Mouse (Mus musculus): ENCODE results near the gene S100a4. TPM values are rescaled to one million over a fixed set of nuclear protein-coding genes. Genes with fewer than 3 reads are reported as not detected.

S100a4 gene
- polyA plus RNA-seq, 1 experiment: 13.4 TPM

DNA sequence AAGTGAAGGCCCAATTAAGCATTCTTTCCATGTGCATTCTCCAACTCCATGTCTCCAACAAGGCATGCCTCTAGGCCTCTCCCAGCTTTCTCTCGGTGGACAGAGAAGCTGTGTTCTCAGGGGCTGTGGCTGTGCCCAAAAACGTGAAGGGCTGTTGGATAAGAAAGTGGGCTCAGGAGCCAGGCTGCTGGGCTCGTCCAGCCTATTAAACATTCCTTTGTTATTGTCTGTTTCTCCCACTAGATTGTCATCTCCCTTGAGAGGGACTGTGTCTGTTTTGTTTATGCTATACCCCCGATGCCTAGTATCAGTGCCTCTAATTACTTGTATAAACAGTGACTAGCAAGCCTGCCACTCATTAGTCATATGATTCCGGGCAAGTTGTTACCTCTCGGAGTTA is 5.8 kb upstream of the S100a4 start:
- H3K27ac ChIP-seq (ENCODE audit: insufficient read depth, low read length): no peak overlapping the region
- H3K4me3 ChIP-seq (ENCODE audit: insufficient read depth, low read length): no peak overlapping the region

GRCm38 (mm10) chr3:90598212-90598611 is 5.4 kb upstream of the S100a4 start:
- Histone ChIP-seq H3K4me3 (ENCODE audit: insufficient read depth, low read length) (no peak overlapping the region), H3K4me1 (ENCODE audit: control insufficient read depth, insufficient read depth, low read length) (peaks cover 2% of the 10 kb centered on the region; the same call in 1 of the 2 replicates), H3K27ac (ENCODE audit: insufficient read depth, low read length) (no peak overlapping the region)
- TF ChIP-seq CTCF (IDR thresholded peaks at IDR 0.05; ENCODE audit: extremely low read depth, insufficient read depth, low read length): no peak
- TF ChIP-seq POLR2A (IDR thresholded peaks at IDR 0.05; ENCODE audit: extremely low read depth, insufficient read depth, low read length): no peak

More for the DNA sequence above, 5.8 kb upstream of the S100a4 start:
- peaks cover 2% of the 10 kb centered on the region; the same call in 1 of the 2 replicates for H3K4me1 ChIP-seq (ENCODE audit: control insufficient read depth, insufficient read depth, low read length)
- TF ChIP-seq CTCF (IDR thresholded peaks at IDR 0.05; ENCODE audit: extremely low read depth, insufficient read depth, low read length) (no peak), POLR2A (IDR thresholded peaks at IDR 0.05; ENCODE audit: extremely low read depth, insufficient read depth, low read length) (no peak)

GRCm38 (mm10) chr3:90599401-90599800 is 4.2 kb upstream of the S100a4 start:
- H3K27ac ChIP-seq (ENCODE audit: insufficient read depth, low read length): no peak overlapping the region
- peaks cover 2% of the 10 kb centered on the region; the same call in 1 of the 2 replicates for H3K4me1 ChIP-seq (ENCODE audit: control insufficient read depth, insufficient read depth, low read length)
- TF ChIP-seq CTCF (IDR thresholded peaks at IDR 0.05; ENCODE audit: extremely low read depth, insufficient read depth, low read length) (no peak), POLR2A (IDR thresholded peaks at IDR 0.05; ENCODE audit: extremely low read depth, insufficient read depth, low read length) (no peak)
- no peak overlapping the region for H3K4me3 ChIP-seq (ENCODE audit: insufficient read depth, low read length)

DNA sequence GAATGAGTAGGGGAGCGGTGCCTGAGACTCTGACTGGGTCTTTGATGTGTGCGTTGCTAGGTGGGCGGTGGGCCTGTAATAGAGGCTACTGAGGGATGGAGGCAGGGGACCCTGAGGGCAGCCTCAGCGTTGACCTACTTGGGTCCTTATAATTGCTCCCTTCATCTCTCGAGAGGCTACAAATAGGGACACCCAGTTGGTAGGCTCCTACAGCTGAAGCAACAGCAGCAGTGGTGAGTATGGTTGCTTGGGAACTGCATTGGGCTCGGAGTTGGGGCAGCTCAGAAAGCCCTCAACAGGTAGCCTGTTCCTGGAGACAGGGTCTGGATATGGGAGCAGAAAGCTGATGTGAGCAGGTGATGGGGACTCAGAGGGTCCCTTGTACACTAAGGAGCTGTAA is 3.5 kb upstream of the S100a4 start:
- Histone ChIP-seq H3K4me1 (ENCODE audit: control insufficient read depth, insufficient read depth, low read length) (peaks cover 6% of the 10 kb centered on the region; the same call in 1 of the 2 replicates), H3K27ac (ENCODE audit: insufficient read depth, low read length) (no peak overlapping the region), H3K4me3 (ENCODE audit: insufficient read depth, low read length) (no peak overlapping the region)
- no peak for TF ChIP-seq POLR2A (IDR thresholded peaks at IDR 0.05; ENCODE audit: extremely low read depth, insufficient read depth, low read length)
- TF ChIP-seq CTCF (IDR thresholded peaks at IDR 0.05; ENCODE audit: extremely low read depth, insufficient read depth, low read length): no peak

DNA sequence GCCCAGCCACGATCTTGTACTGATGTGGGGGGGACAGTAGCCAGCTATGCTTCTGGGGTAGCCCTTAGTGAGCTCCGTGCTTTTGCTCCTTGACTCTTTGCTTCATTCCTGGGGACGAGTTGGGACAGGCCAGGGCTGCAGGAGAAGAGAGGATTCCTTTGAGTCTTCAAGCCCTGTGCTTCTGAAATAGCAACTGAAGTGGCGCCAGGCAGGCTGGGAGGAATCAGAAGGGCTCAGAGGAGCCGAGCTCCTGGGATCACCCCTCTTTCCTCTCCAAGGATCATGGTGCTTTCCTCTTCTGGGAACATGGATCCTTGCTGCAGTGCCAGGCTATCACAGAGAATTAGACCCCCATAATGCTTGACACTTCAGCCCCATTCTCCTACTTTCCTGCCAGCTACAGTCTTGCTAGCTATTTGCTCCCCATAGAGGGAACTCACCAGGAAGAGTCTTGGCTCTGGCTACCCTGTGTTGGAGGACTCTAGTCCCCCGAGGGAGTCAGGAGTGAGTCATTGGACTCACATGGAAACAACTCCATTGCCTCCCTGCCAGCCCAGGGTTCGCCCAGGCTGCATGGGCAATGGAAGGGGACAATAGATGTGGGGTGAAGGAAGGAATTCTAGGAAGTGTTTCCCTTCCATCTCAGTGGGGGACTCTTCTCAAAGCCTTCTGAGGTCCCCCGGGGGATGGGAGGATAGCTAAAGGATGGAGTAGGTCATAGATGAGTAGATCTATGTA is 2.9 kb upstream of the S100a4 start:
- Histone ChIP-seq H3K4me3 (ENCODE audit: insufficient read depth, low read length) (no peak overlapping the region), H3K27ac (ENCODE audit: insufficient read depth, low read length) (no peak overlapping the region), H3K4me1 (ENCODE audit: control insufficient read depth, insufficient read depth, low read length) (peaks cover 6% of the 10 kb centered on the region)
- no peak for TF ChIP-seq CTCF (IDR thresholded peaks at IDR 0.05; ENCODE audit: extremely low read depth, insufficient read depth, low read length)
- no peak for TF ChIP-seq POLR2A (IDR thresholded peaks at IDR 0.05; ENCODE audit: extremely low read depth, insufficient read depth, low read length)

GRCm38 (mm10) chr3:90601486-90602110 is 2.0 kb upstream of the S100a4 start, which contains the start of gene Gm42674:
Gene Gm42674 (plus strand): TSS chr3:90601904.
- Histone ChIP-seq H3K4me3 (ENCODE audit: insufficient read depth, low read length) (no peak within 1 kb of the TSS), H3K4me1 (ENCODE audit: control insufficient read depth, insufficient read depth, low read length) (peaks cover 6% of the 10 kb centered on the region), H3K27ac (ENCODE audit: insufficient read depth, low read length) (no peak within 1 kb of the TSS)
- TF ChIP-seq POLR2A (IDR thresholded peaks at IDR 0.05; ENCODE audit: extremely low read depth, insufficient read depth, low read length): no peak
- no peak for TF ChIP-seq CTCF (IDR thresholded peaks at IDR 0.05; ENCODE audit: extremely low read depth, insufficient read depth, low read length)

GRCm38 (mm10) chr3:90604416-90604815 is 845 bp downstream of the S100a4 start:
- H3K4me1 ChIP-seq (ENCODE audit: control insufficient read depth, insufficient read depth, low read length): peaks cover 6% of the 10 kb centered on the region
- H3K4me3 ChIP-seq (ENCODE audit: insufficient read depth, low read length): no peak overlapping the region
- no peak for TF ChIP-seq POLR2A (IDR thresholded peaks at IDR 0.05; ENCODE audit: extremely low read depth, insufficient read depth, low read length)
- no peak for TF ChIP-seq CTCF (IDR thresholded peaks at IDR 0.05; ENCODE audit: extremely low read depth, insufficient read depth, low read length)
- H3K27ac ChIP-seq (ENCODE audit: insufficient read depth, low read length): no peak overlapping the region

DNA sequence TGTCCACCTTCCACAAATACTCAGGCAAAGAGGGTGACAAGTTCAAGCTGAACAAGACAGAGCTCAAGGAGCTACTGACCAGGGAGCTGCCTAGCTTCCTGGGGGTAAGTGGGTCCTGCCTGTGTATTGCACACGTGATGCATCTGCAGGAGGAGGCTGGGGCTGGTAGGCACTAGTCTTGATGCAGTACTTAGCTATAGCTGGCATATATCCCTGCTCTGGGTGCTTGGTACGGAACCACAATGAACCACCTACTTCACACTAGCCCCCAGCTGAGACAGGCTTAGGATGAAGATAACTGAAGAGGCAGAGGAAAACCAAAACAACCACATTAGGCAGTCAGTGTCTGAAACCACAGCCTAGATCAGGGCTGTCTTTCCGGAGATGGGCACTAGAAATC is 1.5 kb downstream of the S100a4 start:
- Histone ChIP-seq H3K27ac (ENCODE audit: insufficient read depth, low read length) (no peak overlapping the region), H3K4me3 (ENCODE audit: insufficient read depth, low read length) (no peak overlapping the region), H3K4me1 (ENCODE audit: control insufficient read depth, insufficient read depth, low read length) (peaks cover 6% of the 10 kb centered on the region)
- TF ChIP-seq CTCF (IDR thresholded peaks at IDR 0.05; ENCODE audit: extremely low read depth, insufficient read depth, low read length): no peak
- no peak for TF ChIP-seq POLR2A (IDR thresholded peaks at IDR 0.05; ENCODE audit: extremely low read depth, insufficient read depth, low read length)

GRCm38 (mm10) chr3:90605736-90606135 is 2.2 kb downstream of the S100a4 start:
- TF ChIP-seq CTCF (IDR thresholded peaks at IDR 0.05; ENCODE audit: extremely low read depth, insufficient read depth, low read length) (no peak), POLR2A (IDR thresholded peaks at IDR 0.05; ENCODE audit: extremely low read depth, insufficient read depth, low read length) (no peak)
- Histone ChIP-seq H3K4me3 (ENCODE audit: insufficient read depth, low read length) (no peak overlapping the region), H3K27ac (ENCODE audit: insufficient read depth, low read length) (no peak overlapping the region), H3K4me1 (ENCODE audit: control insufficient read depth, insufficient read depth, low read length) (peaks cover 5% of the 10 kb centered on the region)

DNA sequence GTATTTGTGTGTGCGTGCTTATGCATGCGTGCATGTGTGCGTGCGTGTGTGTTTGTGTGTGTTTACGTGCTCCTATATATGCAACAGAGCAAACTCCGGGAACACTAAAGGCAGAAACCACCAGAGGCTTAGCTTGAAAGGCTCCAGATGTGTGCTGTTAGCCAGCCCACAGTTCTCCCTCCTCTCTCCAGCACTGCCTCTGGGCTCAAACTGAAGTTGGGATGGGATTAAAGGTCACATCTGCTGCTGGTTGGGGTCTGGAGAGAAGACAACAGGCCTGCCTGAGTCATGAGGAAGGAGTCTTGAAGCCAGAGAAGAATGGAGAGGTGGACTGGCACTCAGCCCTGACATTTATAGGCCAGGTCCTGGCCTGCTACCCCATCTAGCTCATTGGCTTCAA is 2.6 kb downstream of the S100a4 start:
- Histone ChIP-seq H3K4me3 (ENCODE audit: insufficient read depth, low read length) (no peak overlapping the region), H3K4me1 (ENCODE audit: control insufficient read depth, insufficient read depth, low read length) (peaks cover 5% of the 10 kb centered on the region), H3K27ac (ENCODE audit: insufficient read depth, low read length) (no peak overlapping the region)
- TF ChIP-seq POLR2A (IDR thresholded peaks at IDR 0.05; ENCODE audit: extremely low read depth, insufficient read depth, low read length) (no peak), CTCF (IDR thresholded peaks at IDR 0.05; ENCODE audit: extremely low read depth, insufficient read depth, low read length) (no peak)

All from cortical plate, adult 2 months (tissue).